Mouse (Mus musculus) erythroblast, embryonic 14.5 days (primary cell): ENCODE results near the gene OR5BS1P.

ENCODE experiments used
- GATA1 ChIP-seq: IDR thresholded peaks from 2 replicates; pipeline ENCODE4 v1.6.1; 2012; ENCODE audit warnings: low read length, inconsistent platforms, mixed read lengths
- TAL1 ChIP-seq: IDR thresholded peaks from 3 replicates; pipeline ENCODE4 v1.6.1; 2012; ENCODE audit warnings: low read length, inconsistent platforms, mixed read lengths

GRCm38 (mm10) chr15:98483907-98484886, 14.5 kb downstream of the OR5BS1P start:
- TF ChIP-seq TAL1 = no peak
- no peak for TF ChIP-seq GATA1
